Mouse (Mus musculus): ENCODE results near the gene Npepps. TPM values are rescaled to one million over a fixed set of nuclear protein-coding genes. Genes with fewer than 3 reads are reported as not detected.
"Not testable (repeated sequence)": the region's sequence is repeated elsewhere in the genome, so short reads cannot be mapped to it uniquely, and the experiment has no call there.

Gene Npepps
- polyA plus RNA-seq, 1 experiment from 2014 or later = 31.3 TPM

GRCm38 (mm10) chr11:97287643-97288042, 7.2 kb upstream of the Npepps start:
- no peaks in the 10 kb centered on the region for H3K4me1 ChIP-seq
- no peak overlapping the region for H3K4me2 ChIP-seq
- ATAC-seq = no peak
- no peak overlapping the region for H3K9ac ChIP-seq
- no peak overlapping the region for H3K4me3 ChIP-seq
- H3K27ac ChIP-seq = no peak overlapping the region
- H3K9me3 ChIP-seq (replicated peaks) = no peaks in the 10 kb centered on the region
- H3K27me3 ChIP-seq (replicated peaks) = no peaks in the 10 kb centered on the region
- no peaks in the 10 kb centered on the region for H3K36me3 ChIP-seq

GRCm38 (mm10) chr11:97286973-97287372, 6.5 kb upstream of the Npepps start:
- Histone ChIP-seq H3K9me3 (replicated peaks) (no peaks in the 10 kb centered on the region), H3K36me3 (no peaks in the 10 kb centered on the region), H3K27ac (no peak overlapping the region), H3K27me3 (replicated peaks) (no peaks in the 10 kb centered on the region), H3K4me3 (no peak overlapping the region), H3K9ac (no peak overlapping the region), H3K4me2 (no peak overlapping the region), H3K4me1 (no peaks in the 10 kb centered on the region)
- ATAC-seq = no peak
- WGBS (ENCODE audit: insufficient replicate concordance) = 53% methylated on average over 6 of the region's 6 CpGs

GRCm38 (mm10) chr11:97285852-97286775, 5.7 kb upstream of the Npepps start:
- no peak overlapping the region for H3K4me2 ChIP-seq

GRCm38 (mm10) chr11:97284854-97285253, 4.4 kb upstream of the Npepps start:
- no peaks in the 10 kb centered on the region for H3K9me3 ChIP-seq (replicated peaks)
- WGBS (ENCODE audit: insufficient replicate concordance) = 57% methylated on average over 4 of the region's 4 CpGs
- H3K9ac ChIP-seq = no peak overlapping the region
- ATAC-seq = no peak
- no peaks in the 10 kb centered on the region for H3K36me3 ChIP-seq
- H3K4me3 ChIP-seq = no peak overlapping the region
- H3K4me2 ChIP-seq = no peak overlapping the region
- no peak overlapping the region for H3K27ac ChIP-seq
- H3K27me3 ChIP-seq (replicated peaks) = no peaks in the 10 kb centered on the region
- peaks cover 10% of the 10 kb centered on the region for H3K4me1 ChIP-seq

More at GRCm38 (mm10) chr11:97285852-97286775, 5.7 kb upstream of the Npepps start:
- Histone ChIP-seq H3K27ac (no peak overlapping the region), H3K9ac (no peak overlapping the region), H3K9me3 (replicated peaks) (no peaks in the 10 kb centered on the region), H3K4me1 (peaks cover 5% of the 10 kb centered on the region), H3K4me3 (no peak overlapping the region), H3K27me3 (replicated peaks) (no peaks in the 10 kb centered on the region), H3K36me3 (no peaks in the 10 kb centered on the region)
- 61% methylated on average over 9 of the region's 9 CpGs for WGBS (ENCODE audit: insufficient replicate concordance)
- no peak for ATAC-seq

GRCm38 (mm10) chr11:97282179-97282578, 1.7 kb upstream of the Npepps start:
- Histone ChIP-seq H3K27ac (no peak overlapping the region), H3K27me3 (replicated peaks) (no peaks in the 10 kb centered on the region), H3K4me2 (no peak overlapping the region), H3K36me3 (no peaks in the 10 kb centered on the region), H3K9ac (no peak overlapping the region), H3K4me3 (no peak overlapping the region), H3K4me1 (peaks cover 31% of the 10 kb centered on the region), H3K9me3 (replicated peaks) (no peaks in the 10 kb centered on the region)
- WGBS (ENCODE audit: insufficient replicate concordance) = 84% methylated on average over 6 of the region's 6 CpGs
- no peak for ATAC-seq

GRCm38 (mm10) chr11:97279405-97280215, 828 bp downstream of the Npepps start:
- WGBS (ENCODE audit: insufficient replicate concordance) = 1% methylated on average over 52 of the region's 64 CpGs

DNA sequence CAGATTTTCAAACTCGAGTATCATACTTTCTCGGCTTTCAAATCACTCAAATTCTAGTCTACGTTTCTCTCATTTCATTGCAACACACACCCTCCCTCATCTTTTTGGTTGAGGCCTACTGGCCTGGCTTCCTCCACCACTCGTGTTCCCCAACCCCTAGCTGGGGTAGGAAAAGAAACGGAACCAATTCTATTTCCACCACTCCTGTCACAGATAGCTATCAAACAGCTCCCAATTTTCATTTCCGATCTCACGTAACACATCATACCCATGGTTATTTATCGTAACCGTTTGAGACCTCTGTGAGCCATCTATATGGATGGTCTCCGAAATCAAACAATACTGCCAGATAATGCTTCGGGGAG, 1.4 kb downstream of the Npepps start:
- 24% methylated on average over 11 of the region's 11 CpGs for WGBS (ENCODE audit: insufficient replicate concordance)
- ATAC-seq = no peak
- peak overlapping the region; percentile 88 for H3K27ac ChIP-seq

More at GRCm38 (mm10) chr11:97279405-97280215, 828 bp downstream of the Npepps start:
- Histone ChIP-seq H3K36me3 (no peaks in the 10 kb centered on the region), H3K9ac (peak overlapping the region; percentile 96), H3K4me1 (peaks cover 42% of the 10 kb centered on the region), H3K4me3 (peak overlapping the region; percentile 92), H3K9me3 (replicated peaks) (no peaks in the 10 kb centered on the region), H3K4me2 (peak overlapping the region; percentile 98), H3K27me3 (replicated peaks) (no peaks in the 10 kb centered on the region), H3K27ac (peak overlapping the region; percentile 88)
- peak; percentile 77 for ATAC-seq

DNA sequence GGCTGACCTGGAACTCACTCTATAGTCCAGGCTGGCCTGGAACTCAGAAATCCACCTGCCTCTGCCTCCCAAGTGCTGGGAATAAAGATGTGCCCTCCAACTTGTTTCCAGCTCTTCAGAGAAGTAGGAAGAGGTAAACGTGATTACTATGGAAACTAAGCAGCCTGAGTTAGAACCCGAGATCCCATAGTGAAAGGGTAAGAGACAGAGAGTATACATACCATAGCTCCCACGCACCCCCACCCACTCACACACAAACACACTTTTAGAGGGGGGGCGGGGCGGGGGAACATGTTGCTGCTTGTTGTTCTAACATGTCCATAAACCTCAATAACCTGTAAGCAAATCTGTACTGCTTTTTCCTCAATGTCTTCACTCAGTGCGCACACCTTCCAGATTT, 2.0 kb downstream of the Npepps start:
- Histone ChIP-seq H3K4me3 (peak overlapping the region; percentile 92; the same call in 1 of the 2 replicates), H3K9me3 (replicated peaks) (no peaks in the 10 kb centered on the region), H3K9ac (0 out of 2 replicates have a peak overlapping the region, but pooled peaks have one; percentile 96), H3K27me3 (replicated peaks) (no peaks in the 10 kb centered on the region), H3K27ac (no peak overlapping the region), H3K36me3 (no peaks in the 10 kb centered on the region), H3K4me1 (peaks cover 42% of the 10 kb centered on the region), H3K4me2 (peak overlapping the region; percentile 98)
- no peak for ATAC-seq
- 72% methylated on average over 6 of the region's 6 CpGs for WGBS (ENCODE audit: insufficient replicate concordance)

More for the DNA sequence above, 1.4 kb downstream of the Npepps start:
- Histone ChIP-seq H3K4me1 (peaks cover 42% of the 10 kb centered on the region), H3K9ac (peak overlapping the region; percentile 96), H3K4me2 (peak overlapping the region; percentile 98), H3K36me3 (no peaks in the 10 kb centered on the region), H3K9me3 (replicated peaks) (no peaks in the 10 kb centered on the region), H3K4me3 (peak overlapping the region; percentile 92), H3K27me3 (replicated peaks) (no peaks in the 10 kb centered on the region)

DNA sequence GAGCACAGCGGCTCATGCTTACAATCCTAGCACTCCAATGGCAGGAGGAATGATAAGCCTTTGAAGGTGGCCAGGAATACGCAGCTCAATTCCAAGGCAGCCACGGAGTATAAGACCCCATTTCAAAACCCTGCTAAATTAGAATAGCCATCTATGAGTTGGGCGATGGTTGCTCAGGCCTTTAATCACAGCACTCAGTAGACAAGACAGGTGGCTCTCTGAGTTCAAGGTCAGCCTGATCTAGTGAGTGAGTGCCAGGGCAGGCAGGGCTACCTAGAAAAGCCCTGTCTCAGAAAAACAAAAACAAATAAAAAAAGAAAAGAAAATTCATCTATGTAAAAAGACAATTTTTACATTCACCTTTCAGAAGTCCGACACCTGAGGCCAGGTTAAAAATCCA, 3.3 kb downstream of the Npepps start:
- Histone ChIP-seq H3K9ac (0 out of 2 replicates have a peak overlapping the region, but pooled peaks have one; percentile 35), H3K4me1 (peaks cover 42% of the 10 kb centered on the region), H3K4me2 (no peak overlapping the region), H3K27ac (no peak overlapping the region), H3K9me3 (replicated peaks) (no peaks in the 10 kb centered on the region), H3K27me3 (replicated peaks) (no peaks in the 10 kb centered on the region), H3K4me3 (no peak overlapping the region), H3K36me3 (no peaks in the 10 kb centered on the region)
- WGBS (ENCODE audit: insufficient replicate concordance) = 81% methylated on average over 5 of the region's 5 CpGs
- no peak for ATAC-seq

DNA sequence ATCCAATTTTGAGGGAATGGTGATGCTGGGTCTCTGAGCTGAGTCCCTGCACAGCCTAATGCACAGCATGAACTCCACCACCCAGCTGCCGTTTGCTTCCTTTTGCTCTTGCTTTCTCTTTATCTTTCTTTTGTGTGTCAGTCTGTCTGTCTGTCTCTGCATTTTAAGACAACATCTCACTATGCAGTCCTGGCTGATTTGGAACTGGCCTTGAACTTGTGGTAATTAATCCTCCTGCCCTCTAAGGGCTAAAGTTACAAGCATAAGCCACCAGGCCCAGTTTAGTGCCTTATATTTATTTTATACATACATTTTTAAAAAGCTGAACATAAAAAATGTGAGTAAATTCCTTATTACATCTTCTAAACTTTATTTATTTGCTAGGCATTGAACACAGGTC, 4.4 kb downstream of the Npepps start:
- no peaks in the 10 kb centered on the region for H3K27me3 ChIP-seq (replicated peaks)
- no peak overlapping the region for H3K27ac ChIP-seq
- H3K4me3 ChIP-seq = no peak overlapping the region
- WGBS (ENCODE audit: insufficient replicate concordance) = 32% methylated on average over 1 of the region's 1 CpGs
- H3K9me3 ChIP-seq (replicated peaks) = no peaks in the 10 kb centered on the region
- no peak overlapping the region for H3K9ac ChIP-seq
- H3K36me3 ChIP-seq = no peaks in the 10 kb centered on the region
- ATAC-seq = no peak
- H3K4me2 ChIP-seq = no peak overlapping the region
- peaks cover 36% of the 10 kb centered on the region for H3K4me1 ChIP-seq

- no peak overlapping the region for H3K4me2 ChIP-seq
- H3K27me3 ChIP-seq (replicated peaks) = no peaks in the 10 kb centered on the region
- H3K27ac ChIP-seq = no peak overlapping the region
- H3K4me3 ChIP-seq = no peak overlapping the region
- ATAC-seq = no peak
- H3K9me3 ChIP-seq (replicated peaks) = no peaks in the 10 kb centered on the region
- H3K36me3 ChIP-seq = no peaks in the 10 kb centered on the region
- no peak overlapping the region for H3K9ac ChIP-seq
- peaks cover 32% of the 10 kb centered on the region for H3K4me1 ChIP-seq
- WGBS (ENCODE audit: insufficient replicate concordance) = 72% methylated on average over 2 of the region's 2 CpGs
These were observed 5.1 kb downstream of the Npepps start for GRCm38 (mm10) chr11:97275349-97275748.

DNA sequence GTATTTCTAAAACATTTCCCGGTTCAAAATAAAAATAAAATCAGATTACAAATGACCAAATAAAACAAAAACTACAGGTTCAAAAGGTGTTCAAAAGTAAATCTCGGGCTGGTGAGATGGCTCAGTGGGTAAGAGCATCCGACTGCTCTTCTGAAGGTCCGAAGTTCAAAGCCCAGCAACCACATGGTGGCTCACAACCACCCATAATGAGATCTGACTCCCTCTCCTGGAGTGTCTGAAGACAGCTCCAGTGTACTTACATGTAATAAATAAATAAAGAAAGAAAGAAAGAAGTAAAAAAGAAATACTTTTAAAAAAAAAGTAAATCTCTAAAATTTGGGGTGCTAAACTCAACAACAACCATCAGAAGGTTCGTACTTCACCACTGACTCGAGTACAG, 5.5 kb downstream of the Npepps start:
- not testable (repeated sequence) for ATAC-seq; H3K4me3 ChIP-seq; H3K9me3 ChIP-seq (replicated peaks); H3K9ac ChIP-seq; H3K27me3 ChIP-seq (replicated peaks); H3K27ac ChIP-seq; H3K4me2 ChIP-seq; H3K36me3 ChIP-seq
- 76% methylated on average over 6 of the region's 6 CpGs for WGBS (ENCODE audit: insufficient replicate concordance)
- peaks cover 32% of the 10 kb centered on the region for H3K4me1 ChIP-seq

Measured in liver, embryonic 12.5 days (tissue).